Comparison of ENCODE assay signal across 11 mouse cellular contexts in genomic region chr9:103623560-103624316, GRCm38 (mm10).
A peak's percentile ranks its signal among the peaks of the same experiment; 100 is the strongest.
DNase-seq lines count a peak whose midpoint lies in the region; ATAC-seq lines count a peak whose summit lies in the region.
"Had no signal": no experiment of that assay in that cellular context is flagged by ENCODE, and none has a peak within 500 bp of the region (broad histone marks: within the 10 kb centered on the region; RNA-seq: fewer than 3 reads in every experiment).

No protein-coding gene starts in this region.

- no peaks in the 10 kb centered on the region for H3K9me3 ChIP-seq in liver, embryonic 12.5 days (replicated peaks)
- H3K9me3 ChIP-seq: midbrain, embryonic 13.5 days had no signal

- no peak overlapping the region for H3K4me3 ChIP-seq in liver, embryonic 12.5 days
- H3K4me3 ChIP-seq: erythroblast, embryonic 14.5 days; midbrain, embryonic 13.5 days had no signal

- ATAC-seq in liver, embryonic 12.5 days = no peak
- ATAC-seq in megakaryocyte, adult 5-6 weeks (ENCODE audit: poor library complexity, severe bottlenecking) = no peak

- no peak overlapping the region for H3K4me2 ChIP-seq in liver, embryonic 12.5 days
- H3K4me2 ChIP-seq: hindbrain, embryonic 14.5 days; midbrain, embryonic 13.5 days had no signal

- H3K27me3 ChIP-seq in liver, embryonic 12.5 days (replicated peaks) = no peaks in the 10 kb centered on the region
- H3K27me3 ChIP-seq: midbrain, embryonic 13.5 days had no signal

- DNase-seq in heart, adult 11 months = peak; percentile 79
- no peak for DNase-seq in heart, adult 9 months (ENCODE audit: low spot score in 2 of 2)
- DNase-seq in urinary bladder, postnatal 14 days (ENCODE audit: low spot score) = peak; percentile 24
- DNase-seq in urinary bladder, adult 2 months (ENCODE audit: low spot score) = no peak
- DNase-seq in left cerebral cortex, adult 8-10 months (ENCODE audit: low spot score in 2 of 2) = peak; percentile 14 to 47
- no peak for DNase-seq in gastrocnemius, postnatal 4 days (ENCODE audit: low spot score in 2 of 2)

- 71% methylated on average over 19 of the region's 19 CpGs for WGBS in liver, embryonic 12.5 days (ENCODE audit: insufficient replicate concordance)

- no peak overlapping the region for H3K9ac ChIP-seq in liver, embryonic 12.5 days
- H3K9ac ChIP-seq: hindbrain, embryonic 14.5 days; midbrain, embryonic 13.5 days had no signal

- H3K4me1 ChIP-seq in liver, embryonic 12.5 days = no peaks in the 10 kb centered on the region

- H3K36me3 ChIP-seq in liver, embryonic 12.5 days = no peaks in the 10 kb centered on the region
- H3K36me3 ChIP-seq: midbrain, embryonic 13.5 days had no signal

- H3K27ac ChIP-seq in liver, embryonic 12.5 days = no peak overlapping the region
- H3K27ac ChIP-seq: hindbrain, embryonic 14.5 days; midbrain, embryonic 13.5 days had no signal

Comparison
In these comparisons a context has a peak if more than half of its experiments do, and no peak if none do; other contexts are left out.
1. DNase-seq: peak in heart, adult 11 months (single experiment), urinary bladder, postnatal 14 days (single experiment) and left cerebral cortex, adult 8-10 months (2 of 2); none in heart, adult 9 months (0 of 2), urinary bladder, adult 2 months (single experiment) and gastrocnemius, postnatal 4 days (0 of 2).